Mouse (Mus musculus): Measurements from ENCODE around the gene Smyd3.

- TF ChIP-seq CTCF (IDR thresholded peaks at IDR 0.05; ENCODE audit: low read depth, low read length) (no peak), POLR2A (IDR thresholded peaks at IDR 0.05; ENCODE audit: insufficient read depth, low read length) (no peak)
Observed at GRCm38 (mm10) chr1:178924492-178925183, 593.2 kb downstream of the Smyd3 start.
